Mouse (Mus musculus) spleen, postnatal 14 days (tissue): ENCODE data around the gene Zfp991.
"Not testable (repeated sequence)": the region's sequence is repeated elsewhere in the genome, so short reads cannot be mapped to it uniquely, and the experiment has no call there.

Experiments
- DNase-seq, 2 experiments: peaks; one replicate each; pipeline ENCODE4 v3.0.0; 2021 to 2022; ENCODE audit warnings: low spot score in 2 of 2

Gene Zfp991

DNA sequence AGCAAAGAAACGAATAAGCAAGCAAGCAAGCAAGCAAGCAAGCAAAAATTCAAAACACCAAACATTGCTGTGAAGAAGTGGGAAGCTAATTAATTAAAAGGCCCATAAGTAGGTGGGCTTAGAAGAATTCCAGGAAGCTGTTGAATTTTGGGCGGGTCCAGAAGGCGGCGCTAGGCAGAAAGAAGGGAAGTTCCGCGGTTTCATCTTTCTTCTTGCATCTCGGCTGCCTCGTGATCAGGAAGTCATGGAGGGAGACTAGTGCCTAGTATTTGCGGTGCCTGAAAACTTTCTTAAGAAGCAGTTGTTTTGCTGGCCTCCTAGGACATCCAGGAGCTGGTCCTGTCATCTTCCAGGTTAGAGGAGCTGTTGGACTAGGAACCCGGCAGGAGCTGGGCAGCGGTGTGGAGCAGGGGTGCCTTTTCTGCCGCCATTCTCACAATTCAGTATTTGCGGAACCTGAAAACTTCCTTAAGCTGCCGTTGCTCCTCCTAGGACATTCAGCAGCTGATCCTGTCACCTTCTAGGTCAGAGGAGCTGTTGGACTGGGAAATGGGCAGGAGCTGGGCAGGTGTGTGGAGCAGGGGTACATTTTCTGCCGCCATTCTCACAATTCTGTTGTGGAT lies at the start of gene Zfp991:
Gene Zfp991, plus strand, starts transcription at position 202 of the 623 bp plus-strand sequence.
- not testable (repeated sequence) for DNase-seq

DNA sequence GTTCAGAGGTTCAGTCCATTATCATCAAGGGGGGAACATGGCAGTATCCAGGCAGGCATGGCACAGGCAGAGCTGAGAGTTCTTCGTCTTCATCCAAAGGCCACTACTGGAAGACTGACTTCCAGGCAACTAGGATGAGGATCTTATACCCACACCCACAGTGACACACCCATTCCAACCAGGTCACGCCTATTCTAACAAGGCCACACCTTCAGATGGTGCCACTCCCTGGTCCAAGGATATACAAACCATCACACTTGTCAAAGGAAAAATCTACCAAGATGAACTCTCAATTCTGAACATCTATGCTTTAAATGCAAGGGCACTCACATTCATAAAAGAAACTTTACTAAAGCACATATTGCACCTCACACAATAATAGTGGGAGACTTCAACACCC lies 36.2 kb upstream of the Zfp991 start:
- DNase-seq, result not testable (repeated sequence)

DNA sequence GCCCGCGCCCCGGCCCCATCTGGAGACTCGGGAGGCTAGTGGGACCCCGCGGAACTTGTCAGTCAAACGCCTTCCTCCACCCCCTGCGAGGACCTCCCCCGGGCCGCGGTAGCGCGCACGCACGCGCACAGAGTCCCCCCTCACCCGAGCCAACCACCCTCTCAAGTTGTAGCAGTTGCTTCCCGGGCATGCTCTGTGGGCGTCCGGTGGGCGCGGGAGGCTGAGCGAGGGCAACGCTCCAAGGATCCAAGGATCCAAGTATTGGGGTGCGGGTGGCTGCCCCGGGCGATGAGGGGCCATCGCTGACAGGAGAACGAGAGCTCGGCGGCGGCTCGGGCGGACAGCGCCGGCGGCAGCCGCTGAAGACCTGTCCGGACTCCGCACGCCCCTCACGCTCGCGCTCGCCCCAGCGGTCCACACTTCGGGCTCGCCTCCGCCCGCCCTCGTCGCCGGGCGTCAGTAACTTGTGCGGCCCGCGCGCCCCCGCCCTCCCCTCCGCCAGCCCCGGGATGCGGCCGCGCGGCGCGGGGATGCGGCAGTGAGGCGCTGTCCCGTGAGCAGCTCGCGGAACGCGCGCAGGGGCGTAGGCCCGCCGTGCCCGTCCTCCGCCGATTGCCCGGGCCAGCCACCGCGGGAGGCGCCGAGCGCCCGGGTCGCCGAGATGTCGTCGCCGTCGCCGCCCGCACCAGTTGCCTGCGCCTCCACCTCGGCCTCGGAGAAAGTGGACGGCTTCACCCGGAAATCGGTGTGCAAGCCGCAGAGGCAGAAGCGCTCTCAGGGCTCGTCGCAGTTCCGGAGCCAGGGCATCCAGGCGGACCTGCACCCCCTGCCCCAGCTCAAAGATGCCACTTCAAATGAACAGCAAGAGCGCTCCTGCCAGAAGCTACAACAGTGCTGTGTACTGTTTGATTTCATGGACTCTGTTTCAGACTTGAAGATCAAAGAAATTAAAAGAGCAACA lies 29.9 kb upstream of the Zfp991 start:
- not testable (repeated sequence) for DNase-seq

DNA sequence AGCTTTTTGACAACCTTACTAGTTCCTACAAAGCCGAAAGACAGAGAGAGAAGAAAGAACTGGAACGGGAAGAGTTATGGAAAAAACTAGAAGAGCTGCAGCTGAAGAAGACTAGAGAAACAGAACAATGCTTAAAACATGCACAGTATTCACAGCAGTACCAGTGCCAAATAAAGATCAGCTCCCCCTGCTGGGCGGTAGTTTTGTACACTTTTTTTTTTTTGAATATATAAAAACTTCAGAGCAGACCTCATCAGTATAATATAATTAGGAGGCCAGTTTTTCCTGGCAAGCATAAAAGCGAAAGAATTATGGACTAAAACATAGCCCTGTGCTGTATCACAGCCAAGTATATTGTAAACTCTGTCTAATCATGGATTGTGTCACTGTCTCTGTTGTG lies 28.0 kb upstream of the Zfp991 start:
- not testable (repeated sequence) for DNase-seq

DNA sequence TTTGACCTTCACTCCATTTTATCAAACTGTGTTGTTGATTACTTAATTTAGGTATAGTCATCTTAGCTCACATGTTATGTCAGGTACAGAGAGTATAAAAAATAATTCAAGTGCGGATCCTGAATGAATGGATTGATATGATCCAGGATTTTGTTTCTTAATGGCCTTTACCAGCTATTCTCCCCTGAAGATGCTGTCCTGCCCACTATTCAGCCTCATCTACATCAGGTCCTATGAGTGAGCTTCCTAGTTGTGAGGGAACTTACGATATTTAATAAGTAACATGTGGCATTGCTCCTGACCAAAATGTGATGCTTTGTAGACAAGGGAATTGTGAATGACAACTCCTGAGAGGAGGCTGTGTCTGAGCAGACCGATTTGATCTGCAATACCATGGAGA lies 14.0 kb upstream of the Zfp991 start:
- not testable (repeated sequence) for DNase-seq

DNA sequence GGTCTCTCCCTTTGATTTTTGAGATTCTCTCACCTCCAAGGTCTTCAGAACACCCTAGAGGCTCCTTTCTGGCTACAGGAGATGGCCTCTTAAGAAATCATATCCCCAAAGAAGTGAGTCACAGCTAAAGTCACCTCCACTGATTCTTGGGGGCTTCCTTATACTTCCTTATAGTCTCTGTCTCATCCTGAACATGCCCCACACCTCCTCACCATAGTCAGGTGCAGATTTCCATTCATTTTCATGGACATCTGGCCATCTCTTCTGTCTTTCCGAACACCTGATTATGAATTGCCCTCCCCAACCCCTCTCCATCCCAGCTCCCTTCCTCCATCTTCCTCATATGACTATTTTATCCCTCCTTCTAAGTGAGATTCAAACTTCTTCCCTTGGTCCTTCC lies 9.6 kb upstream of the Zfp991 start:
- DNase-seq, result not testable (repeated sequence)

DNA sequence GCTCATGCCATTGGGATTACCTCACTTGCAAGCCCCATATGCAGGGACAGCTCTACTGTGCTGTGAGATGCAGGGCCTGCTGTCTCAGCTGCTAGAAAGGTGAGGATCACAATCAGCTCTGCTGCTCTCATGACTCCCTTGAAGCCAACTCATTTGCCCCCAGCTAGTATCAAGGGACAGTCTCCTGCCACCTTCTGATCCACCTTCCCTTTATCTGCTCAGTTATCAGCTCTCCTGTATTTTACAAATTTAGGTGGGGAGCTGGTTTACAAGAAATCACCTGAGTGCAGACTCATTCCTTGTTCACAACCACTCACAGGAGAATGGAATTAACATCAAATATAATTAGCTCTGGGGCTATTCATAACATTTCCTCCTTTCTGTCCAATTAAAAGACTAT lies 8.0 kb upstream of the Zfp991 start:
- DNase-seq, result not testable (repeated sequence)

DNA sequence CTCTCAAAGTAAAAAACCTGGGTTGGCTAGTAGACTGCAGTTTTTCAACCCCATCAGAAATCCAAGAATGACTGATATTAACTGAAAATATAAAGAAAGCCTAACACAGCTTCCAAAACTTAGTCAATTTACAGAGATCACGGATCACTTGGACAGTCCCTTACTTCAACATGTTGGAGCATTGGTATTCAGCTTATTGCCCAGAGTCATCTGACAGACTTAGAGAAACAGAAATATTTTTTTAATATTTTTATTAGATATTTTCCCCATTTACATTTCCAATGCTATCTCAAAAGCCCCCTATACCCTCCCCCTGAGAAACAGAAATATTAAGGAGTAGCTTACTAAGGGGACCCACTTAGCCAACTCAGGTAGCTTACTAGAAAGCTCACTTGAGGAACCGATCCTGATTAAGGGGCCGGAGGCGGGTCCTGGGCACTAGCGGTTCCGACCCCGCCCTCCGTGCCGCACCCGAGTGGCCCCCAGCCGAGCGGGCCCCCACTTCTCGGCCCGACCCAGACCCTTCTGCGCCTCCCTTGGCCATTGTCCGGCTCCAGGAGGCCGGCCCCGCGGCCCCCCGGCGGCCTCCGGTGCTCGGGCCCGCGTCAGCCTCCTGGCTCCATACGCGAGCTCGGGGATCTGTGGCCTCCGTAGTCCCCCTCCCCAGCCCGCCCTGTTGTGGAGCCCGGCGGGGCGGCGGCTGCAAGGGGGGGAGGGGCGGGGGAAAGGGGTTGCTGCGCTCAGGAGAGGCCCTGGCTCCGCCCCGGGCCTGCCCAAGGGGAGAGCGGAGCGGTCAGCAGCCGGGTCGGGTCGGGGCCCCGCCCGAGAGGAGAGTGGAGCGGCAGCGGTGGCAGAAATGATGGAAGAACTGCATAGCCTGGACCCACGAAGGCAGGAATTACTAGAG lies 7.2 kb upstream of the Zfp991 start:
- DNase-seq, result not testable (repeated sequence)

DNA sequence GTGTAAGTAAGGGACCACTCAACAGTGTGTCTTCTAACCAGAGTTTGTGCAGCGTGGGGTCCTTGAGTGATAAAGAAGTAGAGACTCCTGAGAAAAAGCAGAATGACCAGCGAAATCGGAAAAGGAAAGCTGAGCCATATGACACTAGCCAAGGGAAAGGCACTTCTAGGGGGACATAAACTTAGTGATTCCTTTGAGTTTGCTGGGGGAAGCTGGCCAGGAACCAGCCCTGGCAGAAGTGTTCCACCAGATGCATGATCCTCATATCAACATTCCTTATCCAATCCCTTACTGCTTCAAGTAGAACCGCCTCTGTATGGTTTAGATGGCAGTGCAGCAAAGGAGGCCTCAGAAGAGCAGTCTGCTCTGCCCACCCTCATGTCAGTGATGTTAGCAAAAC lies 6.5 kb upstream of the Zfp991 start:
- not testable (repeated sequence) for DNase-seq

DNA sequence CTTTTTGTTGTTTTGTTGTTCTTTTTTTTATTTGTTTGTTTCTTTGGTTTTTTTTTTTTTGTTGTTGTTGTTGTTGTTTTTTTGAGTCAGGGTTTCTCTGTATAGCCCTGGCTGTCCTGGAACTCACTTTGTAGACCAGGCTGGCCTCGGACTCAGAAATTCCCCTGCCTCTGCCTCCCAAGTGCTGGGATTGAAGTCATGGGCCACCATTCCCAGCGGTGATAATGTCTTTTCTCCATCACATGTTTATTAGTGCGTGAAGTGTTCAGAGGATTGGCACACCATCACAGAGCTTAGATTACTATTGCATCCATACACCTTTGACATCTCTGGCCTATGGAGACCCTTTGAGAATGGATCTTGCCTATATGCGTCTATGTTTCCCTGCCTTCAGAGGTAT lies 6.0 kb upstream of the Zfp991 start:
- DNase-seq, result not testable (repeated sequence)

DNA sequence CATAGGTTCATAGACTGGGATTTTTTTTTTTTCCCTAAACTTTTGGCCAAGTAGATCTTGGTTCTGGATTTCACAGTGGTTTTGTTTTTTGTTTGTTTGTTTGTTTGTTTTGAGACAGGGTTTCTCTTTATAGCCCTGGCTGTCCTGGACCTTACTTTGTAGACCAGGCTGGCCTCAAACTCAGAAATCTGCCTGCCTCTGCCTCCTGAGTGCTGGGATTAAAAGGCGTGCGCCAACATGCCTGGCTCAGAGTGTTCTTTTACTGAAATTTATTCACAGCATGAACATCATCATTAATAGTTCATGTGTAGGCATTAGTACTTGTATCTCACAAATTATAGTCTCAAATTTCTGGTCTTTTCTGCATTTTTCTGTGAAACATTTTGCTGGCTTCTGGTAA lies 5.4 kb upstream of the Zfp991 start:
- not testable (repeated sequence) for DNase-seq

DNA sequence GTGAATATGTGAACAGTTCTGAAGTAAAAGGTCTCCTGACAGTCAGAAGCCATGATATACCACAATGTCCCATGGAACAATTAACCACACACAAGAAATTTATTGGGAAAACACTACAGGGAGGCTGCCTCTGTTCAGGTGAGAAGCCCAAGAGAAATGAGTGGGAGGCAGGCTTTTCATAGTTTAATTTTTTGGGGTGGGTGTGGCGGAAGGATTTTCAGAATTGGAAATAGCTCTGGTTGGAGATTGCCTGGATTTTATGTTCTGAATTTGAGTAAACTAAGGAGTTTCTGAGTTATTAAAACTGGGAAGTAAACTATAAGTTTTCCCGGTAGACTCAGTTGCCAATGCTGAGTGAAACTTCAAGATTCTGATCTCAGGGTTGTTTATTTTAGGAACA lies 4.7 kb upstream of the Zfp991 start:
- DNase-seq, result not testable (repeated sequence)

DNA sequence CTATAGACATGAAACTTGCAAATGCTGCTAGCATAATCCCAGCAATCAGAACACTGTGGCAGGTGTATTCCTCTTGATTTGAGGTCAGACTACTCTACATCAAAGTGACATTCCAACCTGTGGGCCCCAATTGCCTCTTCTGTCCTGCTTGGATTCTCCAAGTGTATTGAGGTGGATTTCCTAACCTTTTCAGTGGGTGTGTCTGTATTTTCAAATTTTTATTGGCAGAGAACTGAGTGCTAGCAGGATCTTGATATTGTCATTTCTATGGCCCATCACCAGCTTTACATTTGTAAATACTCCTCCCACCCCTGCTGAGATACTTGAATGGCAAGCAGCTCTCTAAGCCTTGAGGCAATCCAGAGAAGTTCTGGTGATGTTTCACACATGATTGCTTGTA lies 3.7 kb upstream of the Zfp991 start:
- DNase-seq, result not testable (repeated sequence)

DNA sequence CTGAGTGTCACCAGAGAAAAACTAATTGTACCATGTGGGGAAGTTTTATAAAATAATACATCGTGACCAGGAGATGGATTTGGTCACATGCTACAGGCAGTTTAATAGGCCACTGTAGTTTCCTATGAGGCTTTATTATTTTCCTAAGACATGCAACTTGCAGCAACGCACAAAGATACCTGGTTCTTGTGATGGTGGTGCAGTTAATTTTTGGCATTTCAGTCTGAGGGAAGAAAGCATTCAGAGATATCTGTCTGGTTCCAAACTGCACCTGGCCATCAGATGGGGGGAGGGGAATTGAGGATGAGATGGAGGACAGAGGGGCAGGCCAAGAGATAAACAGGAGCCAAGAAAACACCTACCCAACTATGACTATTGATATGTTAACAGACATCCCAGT lies 1.8 kb downstream of the Zfp991 start:
- not testable (repeated sequence) for DNase-seq

DNA sequence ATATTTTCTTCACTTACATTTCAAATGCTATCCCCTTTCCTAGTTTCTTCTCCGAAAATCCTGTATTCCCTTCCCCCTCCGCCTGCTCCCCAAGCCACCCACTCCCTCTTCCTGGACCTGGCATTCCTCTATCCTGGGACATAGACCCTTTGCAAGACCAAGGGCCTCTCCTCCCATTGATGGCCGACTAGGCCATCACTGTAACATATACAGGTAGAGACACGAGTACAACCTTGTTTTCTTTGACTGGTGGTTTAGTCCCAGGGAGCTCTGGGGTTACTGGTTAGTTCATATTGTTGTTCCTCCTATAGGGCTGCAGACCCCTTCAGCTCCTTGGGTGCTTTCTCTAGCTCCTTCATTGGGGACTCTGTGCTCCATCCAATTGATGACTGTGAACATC lies 9.9 kb downstream of the Zfp991 start:
- DNase-seq, result not testable (repeated sequence)

DNA sequence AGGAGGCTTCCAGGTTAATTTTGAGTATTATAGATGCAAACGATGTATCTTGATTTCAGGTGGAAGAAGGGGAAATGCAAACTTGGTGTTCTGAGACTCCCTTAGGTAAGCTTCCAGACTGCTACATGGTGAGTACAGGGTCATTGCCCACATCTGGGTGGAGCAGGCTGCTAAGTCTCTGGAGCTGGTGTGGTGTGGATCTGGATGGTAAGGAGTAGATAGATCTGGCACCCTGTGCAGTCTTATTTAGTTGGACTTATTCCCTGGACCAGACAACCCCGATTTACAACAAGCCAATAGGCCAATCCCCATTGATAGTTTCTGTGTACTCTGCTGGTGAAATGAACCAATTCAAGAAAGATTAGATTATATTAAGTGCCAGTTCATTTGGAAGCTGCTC lies 33.4 kb downstream of the Zfp991 start:
- DNase-seq, result not testable (repeated sequence)

DNA sequence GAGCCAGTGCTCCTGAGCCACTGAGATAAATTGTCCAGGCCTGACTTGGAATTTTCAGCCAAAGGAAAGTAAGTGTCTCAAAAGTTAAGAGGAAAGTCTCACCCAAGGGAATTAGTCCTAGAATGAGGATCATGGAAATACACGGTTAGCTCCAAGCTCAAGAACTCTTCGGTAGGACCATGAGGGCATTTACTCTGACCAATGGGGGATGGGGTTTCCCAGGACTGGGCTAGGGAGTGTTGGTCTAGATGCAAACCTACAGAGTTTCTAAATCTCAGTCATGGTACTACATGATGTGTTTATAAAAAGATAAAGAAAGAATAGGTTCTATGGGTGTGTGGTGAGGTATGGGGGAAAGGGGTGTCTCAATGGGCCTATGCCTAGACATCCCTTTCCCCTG lies 38.7 kb downstream of the Zfp991 start:
- not testable (repeated sequence) for DNase-seq

DNA sequence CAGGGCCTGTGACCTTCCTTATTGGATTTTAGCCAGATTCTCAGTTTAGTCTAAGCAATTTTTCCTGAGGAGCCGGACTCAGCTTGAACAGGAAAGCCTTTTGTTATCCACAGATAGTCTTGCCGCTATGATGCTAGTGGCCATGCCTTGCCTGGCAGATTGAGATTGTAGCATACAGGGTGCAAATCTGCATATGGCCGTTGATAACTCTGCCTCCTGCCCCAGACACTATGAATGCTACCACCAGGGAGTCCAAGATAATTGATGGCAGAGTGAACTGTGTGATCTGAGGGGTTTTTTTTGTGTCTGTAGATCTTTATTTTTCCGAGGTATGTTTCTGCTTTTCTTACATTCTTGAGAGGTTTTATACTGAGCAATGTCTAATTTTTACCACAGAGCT lies 39.7 kb downstream of the Zfp991 start:
- DNase-seq, result not testable (repeated sequence)

DNA sequence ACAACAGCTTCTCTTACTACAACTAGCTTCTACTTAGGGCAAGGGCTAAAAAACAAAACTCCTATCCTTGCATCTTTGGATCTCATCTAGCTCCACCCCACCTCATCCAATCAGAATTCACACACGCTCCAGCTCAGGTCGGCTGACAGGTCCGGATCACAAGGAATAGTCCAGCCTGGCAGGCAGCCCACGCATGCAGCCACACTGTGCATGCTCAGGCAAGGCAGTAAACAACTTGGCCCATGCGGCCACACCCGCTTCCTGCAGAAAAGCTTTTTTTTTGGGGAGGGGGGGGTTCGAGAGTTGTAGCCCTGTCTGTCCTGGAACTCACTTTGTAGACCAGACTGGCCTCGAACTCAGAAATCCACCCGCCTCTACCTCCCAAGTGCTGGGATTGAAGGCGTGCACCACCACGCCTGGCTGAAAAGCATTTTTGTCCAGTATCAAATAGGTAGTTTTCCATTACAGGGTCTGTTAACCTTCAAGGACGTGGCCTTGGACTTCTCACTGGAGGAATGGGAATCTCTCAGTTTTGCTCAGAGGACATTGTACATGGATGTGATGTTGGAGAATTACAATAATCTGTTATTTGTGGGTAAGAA lies 44.5 kb downstream of the Zfp991 start:
- not testable (repeated sequence) for DNase-seq

DNA sequence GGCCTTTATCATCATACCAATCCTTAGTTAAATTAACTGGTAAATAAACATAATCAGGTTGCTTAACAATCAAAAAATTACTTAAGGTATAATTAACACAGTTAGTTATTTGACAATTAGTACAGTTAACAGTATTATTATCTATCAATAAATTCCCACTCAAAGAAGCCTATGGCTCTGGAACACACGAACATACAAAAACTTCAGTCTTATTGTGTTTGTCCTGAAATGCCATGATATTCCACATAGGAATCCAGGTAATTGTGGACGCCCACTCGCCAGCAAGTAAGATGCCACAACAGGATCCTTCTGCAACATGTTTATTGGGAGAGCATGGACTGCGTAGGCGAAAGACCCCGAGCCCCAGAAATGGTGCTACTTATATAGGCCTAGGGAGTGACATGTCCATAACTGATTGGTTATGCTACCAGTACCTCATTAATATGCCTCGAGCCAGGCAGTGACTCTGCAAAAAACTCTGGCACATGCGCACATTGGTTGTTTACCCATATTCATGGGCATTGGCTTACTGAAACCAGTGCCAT lies 49.4 kb downstream of the Zfp991 start:
- DNase-seq, result peak in 1 of 2 experiments; percentile 10
